Mouse (Mus musculus) embryonic fibroblast, embryonic 13.5 days (primary cell): ENCODE results near the gene Fem1b.

Experiments used
- CTCF ChIP-seq: IDR thresholded peaks from 2 replicates; pipeline ENCODE4 v1.5.1; 2011; ENCODE audit warnings: mild to moderate bottlenecking, control low read depth, low read length, moderate library complexity, borderline replicate concordance; ENCODE audit not compliant: insufficient read depth
- POLR2A ChIP-seq: IDR thresholded peaks from 2 replicates; pipeline ENCODE4 v1.6.1; 2011; ENCODE audit warnings: low read depth, mild to moderate bottlenecking, control low read depth, low read length, moderate library complexity

GRCm38 (mm10) chr9:62772746-62773145 lies 39.0 kb downstream of the Fem1b start:
- TF ChIP-seq CTCF (no peak), POLR2A (no peak)
